1 mouse cellular context compared by ENCODE assay signal in the genomic region with DNA sequence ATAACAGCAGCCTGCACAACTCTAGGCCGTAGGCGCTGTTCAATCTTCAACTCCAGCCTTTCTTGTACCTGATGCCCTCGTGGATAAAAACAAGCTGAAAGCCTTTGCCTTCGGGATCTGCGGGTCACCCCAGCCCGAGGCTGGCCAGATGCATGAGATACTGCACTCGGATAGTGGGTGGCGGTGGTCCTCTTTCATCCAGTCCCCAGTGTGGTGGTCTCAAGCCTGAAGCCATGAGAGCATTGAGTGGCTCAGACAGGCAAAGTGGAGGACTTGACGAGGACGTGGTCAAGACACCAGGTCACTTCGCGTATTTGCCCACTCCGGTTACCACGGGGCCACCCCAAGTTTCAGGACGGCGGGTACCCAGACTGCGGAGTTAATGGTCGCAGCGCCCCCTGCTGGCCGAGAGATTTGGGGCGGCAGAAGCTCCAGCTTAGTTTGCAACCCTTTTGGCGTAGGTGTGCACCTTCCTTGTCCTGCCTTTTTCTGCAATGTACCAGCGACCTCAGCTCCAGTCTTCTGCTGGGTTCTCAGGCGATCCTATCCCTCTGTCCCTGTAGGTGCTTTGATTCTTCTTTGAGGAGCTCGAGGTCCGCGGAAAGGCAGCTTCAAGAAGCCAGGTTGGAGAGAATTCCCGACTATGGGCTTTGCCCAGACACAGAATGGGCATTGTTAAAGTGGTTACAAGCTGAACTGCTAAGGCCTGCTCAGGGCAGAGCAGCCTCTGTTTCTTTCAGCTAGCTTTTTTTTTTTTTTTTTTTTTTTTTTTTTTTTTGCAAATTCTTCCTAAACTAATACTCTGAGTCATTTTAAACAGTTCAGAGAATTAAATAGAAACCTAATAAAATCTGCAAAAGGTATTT.
A peak's percentile ranks its signal among the peaks of the same experiment; 100 is the strongest.
TF ChIP-seq lines count a peak whose summit lies in the region.

No protein-coding gene starts in this region.

TF ChIP-seq in CH12.LX, 34 proteins besides CTCF, POLR2A, EP300 and RAD21:
- peak; percentile 86 for TF ChIP-seq SMC3 (IDR thresholded peaks at IDR 0.05; ENCODE audit: low read depth, low read length)
- no peak for TF ChIP-seq TBP (conservative IDR thresholded peaks at IDR 0.05; ENCODE audit: low read depth, low read length)
